Mouse (Mus musculus): ENCODE results near the gene Snx25. TPM values are rescaled to one million over a fixed set of nuclear protein-coding genes. Genes with fewer than 3 reads are reported as not detected.

The Snx25 gene
- polyA plus RNA-seq, 1 experiment from 2014 or later: 14.4 TPM

DNA sequence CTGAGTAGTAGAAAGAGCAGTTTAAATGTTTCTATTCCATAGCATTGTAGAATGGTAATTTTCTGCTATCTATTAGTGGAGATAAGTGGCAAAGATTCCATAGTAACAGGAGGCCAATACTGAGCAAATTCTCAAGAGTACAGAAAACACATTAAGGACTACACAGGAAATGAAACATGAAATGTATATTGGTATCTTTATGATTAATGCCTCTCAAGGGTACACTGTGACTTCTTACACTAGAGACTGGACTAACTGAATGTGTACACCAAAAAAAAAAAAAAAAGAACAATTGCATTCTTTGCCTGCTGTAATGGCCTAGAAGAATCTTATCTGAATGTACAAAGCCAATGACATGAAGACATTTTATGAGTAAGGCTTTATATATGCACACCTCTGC is 44.3 kb downstream of the Snx25 start:
- H3K4me1 ChIP-seq (replicated peaks; ENCODE audit: control insufficient read depth, insufficient read depth, low read length): no peaks in the 10 kb centered on the region
- ATAC-seq (ENCODE audit: low FRiP score): no peak
- 0 out of 2 replicates have a peak, but pooled peaks cover under 1% of the 10 kb centered on the region for H3K9me3 ChIP-seq (ENCODE audit: control insufficient read depth, low read length)
- no peak overlapping the region for H3K4me3 ChIP-seq (replicated peaks; ENCODE audit: low read length)
- no peak overlapping the region for H3K27ac ChIP-seq
- peaks cover 12% of the 10 kb centered on the region for H3K36me3 ChIP-seq (replicated peaks; ENCODE audit: control insufficient read depth, insufficient read depth)
- H3K4me2 ChIP-seq (replicated peaks): no peak overlapping the region
- no peak for DNase-seq (ENCODE audit: low spot score)
- H3K9ac ChIP-seq: no peak overlapping the region
- no peaks in the 10 kb centered on the region for H3K27me3 ChIP-seq (ENCODE audit: control insufficient read depth, insufficient read depth, low read length)

DNA sequence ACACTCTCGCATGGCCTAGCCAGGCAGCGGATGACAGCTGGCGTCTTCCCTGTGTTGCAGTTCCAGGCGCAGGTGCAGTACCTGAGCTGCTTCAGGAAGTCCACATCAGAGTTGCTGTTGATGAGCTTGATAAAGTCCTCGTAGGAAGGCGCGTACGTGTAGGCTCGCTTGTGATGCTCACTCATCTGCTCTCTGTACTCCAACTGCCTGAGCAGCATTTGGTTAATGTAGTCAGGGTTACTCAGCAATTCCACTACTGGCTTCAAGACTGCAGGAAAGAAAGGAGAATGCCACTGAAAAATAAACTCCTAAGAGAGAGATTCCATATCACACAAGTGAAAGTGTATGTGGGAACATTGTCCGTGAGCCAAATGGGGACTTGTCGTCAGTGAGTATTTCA is 48.5 kb downstream of the Snx25 start:
- Histone ChIP-seq H3K36me3 (replicated peaks; ENCODE audit: control insufficient read depth, insufficient read depth) (peaks cover 26% of the 10 kb centered on the region), H3K4me3 (replicated peaks; ENCODE audit: low read length) (no peak overlapping the region), H3K9me3 (ENCODE audit: control insufficient read depth, low read length) (peaks cover 6% of the 10 kb centered on the region; the same call in 1 of the 2 replicates), H3K27me3 (ENCODE audit: control insufficient read depth, insufficient read depth, low read length) (no peaks in the 10 kb centered on the region), H3K4me1 (replicated peaks; ENCODE audit: control insufficient read depth, insufficient read depth, low read length) (no peaks in the 10 kb centered on the region), H3K4me2 (replicated peaks) (no peak overlapping the region), H3K27ac (no peak overlapping the region), H3K9ac (no peak overlapping the region)
- ATAC-seq (ENCODE audit: low FRiP score) (no peak), DNase-seq (ENCODE audit: low spot score) (no peak)
- 96% methylated on average over 11 of the region's 11 CpGs for WGBS

DNA sequence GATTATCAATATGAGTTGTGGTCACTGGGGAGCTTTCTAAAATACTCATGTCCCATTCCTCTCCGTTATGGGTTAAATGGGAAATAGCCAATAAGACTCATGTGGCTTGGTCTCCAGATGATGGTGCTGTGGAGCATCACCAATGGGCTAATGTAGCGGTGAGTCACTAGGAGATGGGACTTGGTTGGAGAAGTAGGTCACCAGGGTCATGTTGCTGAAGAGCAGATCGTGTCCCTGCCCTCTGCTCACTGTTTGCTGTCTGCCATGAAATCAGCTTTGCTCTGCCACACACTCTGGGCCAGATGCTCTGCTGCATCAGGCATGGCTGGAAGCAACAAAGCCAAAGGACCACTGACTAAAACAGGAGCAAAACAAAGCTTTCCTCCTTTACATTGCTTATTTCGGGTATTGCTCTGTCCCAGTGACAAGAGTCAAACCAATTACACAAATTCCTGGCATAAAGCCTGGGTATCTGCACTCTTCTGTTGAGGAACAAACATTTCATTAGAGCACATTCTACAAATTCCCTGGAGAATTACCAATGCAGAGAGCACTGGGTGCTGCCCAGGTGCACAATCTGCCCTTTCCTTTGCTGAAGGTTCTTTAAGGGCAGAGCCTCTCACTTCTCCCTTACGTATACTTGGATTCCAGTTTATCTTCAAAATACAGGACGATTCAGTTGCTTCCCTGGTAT is 59.1 kb downstream of the Snx25 start:
- Histone ChIP-seq H3K9me3 (ENCODE audit: control insufficient read depth, low read length) (no peaks in the 10 kb centered on the region), H3K4me1 (replicated peaks; ENCODE audit: control insufficient read depth, insufficient read depth, low read length) (no peaks in the 10 kb centered on the region), H3K36me3 (replicated peaks; ENCODE audit: control insufficient read depth, insufficient read depth) (peaks cover 4% of the 10 kb centered on the region; the same call in 1 of the 2 replicates), H3K4me3 (replicated peaks; ENCODE audit: low read length) (no peak overlapping the region), H3K4me2 (replicated peaks) (no peak overlapping the region), H3K27me3 (ENCODE audit: control insufficient read depth, insufficient read depth, low read length) (no peaks in the 10 kb centered on the region), H3K27ac (no peak overlapping the region), H3K9ac (no peak overlapping the region)
- WGBS: 89% methylated on average over 6 of the region's 6 CpGs
- no peak for ATAC-seq (ENCODE audit: low FRiP score)
- no peak for DNase-seq (ENCODE audit: low spot score)

DNA sequence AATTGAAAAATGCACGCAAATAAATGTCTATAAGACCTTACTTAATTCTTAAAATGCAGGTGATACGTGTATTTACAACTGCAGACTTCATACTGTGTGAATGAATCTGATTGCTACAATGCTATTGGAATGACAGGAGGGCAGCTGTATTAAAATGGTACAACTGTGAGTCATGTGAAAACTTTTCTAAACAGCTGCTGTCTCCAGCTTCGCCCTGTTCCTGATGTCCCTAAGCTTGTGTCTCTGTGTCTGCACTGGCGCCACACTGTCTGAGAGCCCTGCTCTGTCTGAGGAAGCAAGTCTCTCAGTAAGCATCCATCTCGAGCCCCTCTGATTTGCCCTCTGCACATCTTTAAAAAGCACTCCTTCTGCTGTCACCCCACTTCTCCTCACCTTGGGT is 68.8 kb downstream of the Snx25 start:
- no peak overlapping the region for H3K9ac ChIP-seq
- peaks cover 6% of the 10 kb centered on the region; the same call in 1 of the 2 replicates for H3K36me3 ChIP-seq (replicated peaks; ENCODE audit: control insufficient read depth, insufficient read depth)
- H3K27me3 ChIP-seq (ENCODE audit: control insufficient read depth, insufficient read depth, low read length): no peaks in the 10 kb centered on the region
- no peaks in the 10 kb centered on the region for H3K9me3 ChIP-seq (ENCODE audit: control insufficient read depth, low read length)
- no peak overlapping the region for H3K27ac ChIP-seq
- no peak overlapping the region for H3K4me3 ChIP-seq (replicated peaks; ENCODE audit: low read length)
- 85% methylated on average over 5 of the region's 5 CpGs for WGBS
- ATAC-seq (ENCODE audit: low FRiP score) (no peak), DNase-seq (ENCODE audit: low spot score) (no peak)
- H3K4me2 ChIP-seq (replicated peaks): no peak overlapping the region
- no peaks in the 10 kb centered on the region for H3K4me1 ChIP-seq (replicated peaks; ENCODE audit: control insufficient read depth, insufficient read depth, low read length)

DNA sequence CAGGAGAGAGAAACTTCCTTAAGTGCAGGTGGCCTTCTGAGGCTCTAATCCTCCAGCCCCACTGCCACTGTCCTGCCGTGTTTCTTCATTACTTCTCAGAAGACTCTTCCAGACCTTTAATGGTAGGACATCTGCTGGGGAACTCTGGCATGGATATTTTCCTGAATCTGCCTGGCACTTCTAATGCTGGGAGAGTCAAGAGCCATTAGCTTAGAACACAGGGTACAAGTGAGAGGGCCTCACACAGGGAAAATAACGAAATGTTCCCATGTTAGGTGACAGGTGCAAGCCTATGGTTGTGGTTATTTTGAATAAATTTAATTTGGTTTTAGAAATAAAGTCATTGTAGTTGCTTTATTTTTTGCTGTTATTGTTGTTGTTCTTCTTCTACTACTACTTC is 70.9 kb downstream of the Snx25 start:
- ATAC-seq (ENCODE audit: low FRiP score): no peak
- H3K4me1 ChIP-seq (replicated peaks; ENCODE audit: control insufficient read depth, insufficient read depth, low read length): no peaks in the 10 kb centered on the region
- 86% methylated on average over 2 of the region's 2 CpGs for WGBS

DNA sequence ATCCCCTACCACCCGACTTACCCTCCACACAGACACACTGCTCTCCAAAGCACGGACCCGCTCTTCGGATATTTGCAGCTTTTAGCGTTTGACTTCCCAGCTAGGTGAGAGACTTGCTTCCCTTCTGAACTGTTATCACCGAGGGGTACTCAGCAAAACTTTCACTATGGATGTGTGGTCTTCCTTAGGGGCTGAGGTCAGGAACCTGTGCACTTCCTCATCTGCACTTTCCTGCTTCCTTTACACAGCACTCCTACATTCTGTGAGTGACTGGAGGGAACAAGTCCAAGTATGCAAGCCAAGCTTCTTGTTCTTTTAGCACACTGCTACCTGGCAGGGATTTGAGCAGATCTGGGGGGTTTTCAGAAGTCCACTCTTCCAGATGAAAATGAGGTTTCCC is 73.1 kb downstream of the Snx25 start:
- Histone ChIP-seq H3K4me3 (replicated peaks; ENCODE audit: low read length) (no peak overlapping the region), H3K27me3 (ENCODE audit: control insufficient read depth, insufficient read depth, low read length) (no peaks in the 10 kb centered on the region), H3K9ac (no peak overlapping the region), H3K27ac (no peak overlapping the region), H3K4me2 (replicated peaks) (no peak overlapping the region), H3K36me3 (replicated peaks; ENCODE audit: control insufficient read depth, insufficient read depth) (peaks cover 6% of the 10 kb centered on the region; the same call in 1 of the 2 replicates), H3K9me3 (ENCODE audit: control insufficient read depth, low read length) (no peaks in the 10 kb centered on the region), H3K4me1 (replicated peaks; ENCODE audit: control insufficient read depth, insufficient read depth, low read length) (no peaks in the 10 kb centered on the region)
- no peak for DNase-seq (ENCODE audit: low spot score)
- no peak for ATAC-seq (ENCODE audit: low FRiP score)
- whole genome bisulfite sequencing: 86% methylated on average over 6 of the region's 6 CpGs

More for the DNA sequence above, 70.9 kb downstream of the Snx25 start:
- no peak for DNase-seq (ENCODE audit: low spot score)
- Histone ChIP-seq H3K36me3 (replicated peaks; ENCODE audit: control insufficient read depth, insufficient read depth) (peaks cover 6% of the 10 kb centered on the region; the same call in 1 of the 2 replicates), H3K27me3 (ENCODE audit: control insufficient read depth, insufficient read depth, low read length) (no peaks in the 10 kb centered on the region), H3K9me3 (ENCODE audit: control insufficient read depth, low read length) (no peaks in the 10 kb centered on the region), H3K4me3 (replicated peaks; ENCODE audit: low read length) (no peak overlapping the region), H3K27ac (no peak overlapping the region), H3K9ac (no peak overlapping the region), H3K4me2 (replicated peaks) (no peak overlapping the region)

DNA sequence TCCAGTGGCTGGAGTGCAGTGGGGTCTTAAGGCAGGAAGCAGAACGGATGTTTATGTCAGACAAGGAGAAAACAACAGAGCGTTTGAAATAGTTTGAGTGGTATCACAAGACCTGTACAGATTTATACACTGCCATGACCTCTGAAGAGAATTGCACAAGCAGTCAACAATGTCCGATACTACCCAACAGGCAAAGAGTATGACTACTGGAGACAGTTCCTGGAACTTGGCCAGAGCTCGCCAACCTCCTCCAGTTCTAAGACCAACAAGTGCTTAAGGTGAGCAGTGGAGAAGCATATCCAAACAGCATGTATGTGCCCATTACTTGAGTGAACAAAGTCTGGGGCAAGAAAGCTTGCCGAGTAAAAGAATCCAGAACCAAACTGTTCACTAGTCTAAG is 76.7 kb downstream of the Snx25 start:
- no peak overlapping the region for H3K27ac ChIP-seq
- peaks cover 6% of the 10 kb centered on the region; the same call in 1 of the 2 replicates for H3K36me3 ChIP-seq (replicated peaks; ENCODE audit: control insufficient read depth, insufficient read depth)
- H3K27me3 ChIP-seq (ENCODE audit: control insufficient read depth, insufficient read depth, low read length): no peaks in the 10 kb centered on the region
- no peak overlapping the region for H3K9ac ChIP-seq
- no peaks in the 10 kb centered on the region for H3K4me1 ChIP-seq (replicated peaks; ENCODE audit: control insufficient read depth, insufficient read depth, low read length)
- no peak for DNase-seq (ENCODE audit: low spot score)
- WGBS: 97% methylated on average over 5 of the region's 5 CpGs
- no peak overlapping the region for H3K4me3 ChIP-seq (replicated peaks; ENCODE audit: low read length)
- no peak overlapping the region for H3K4me2 ChIP-seq (replicated peaks)
- no peak for ATAC-seq (ENCODE audit: low FRiP score)
- no peaks in the 10 kb centered on the region for H3K9me3 ChIP-seq (ENCODE audit: control insufficient read depth, low read length)

DNA sequence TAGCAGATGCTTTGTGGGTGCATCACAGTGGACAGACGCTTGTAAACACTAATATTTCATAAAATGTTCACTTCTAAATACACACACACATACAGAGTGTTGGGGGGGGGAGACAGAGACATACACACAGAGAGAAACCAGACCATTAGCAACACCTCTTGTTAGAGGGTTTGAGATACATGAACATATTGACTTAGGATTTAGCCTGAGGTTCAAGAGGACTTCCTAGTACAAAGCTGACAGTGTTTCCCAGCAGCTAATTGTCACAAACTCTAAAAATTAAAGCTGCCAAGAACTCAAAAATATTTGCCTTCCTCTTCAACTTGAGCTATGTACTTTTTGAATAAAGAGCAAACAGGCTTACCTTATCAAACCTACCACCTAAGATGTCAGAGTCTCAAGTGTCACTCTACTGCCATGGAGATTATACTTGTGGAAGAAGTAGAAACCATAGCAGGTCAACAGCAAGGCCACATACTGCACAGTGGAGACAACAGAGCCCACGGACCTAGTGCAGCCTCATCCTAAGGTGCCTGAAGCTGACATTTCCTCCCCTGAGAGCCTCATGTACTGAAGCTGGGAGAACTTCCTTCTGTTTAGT is 78.3 kb downstream of the Snx25 start:
- 94% methylated on average over 2 of the region's 2 CpGs for WGBS
- peaks cover 2% of the 10 kb centered on the region; the same call in 1 of the 2 replicates for H3K36me3 ChIP-seq (replicated peaks; ENCODE audit: control insufficient read depth, insufficient read depth)
- H3K27ac ChIP-seq: no peak overlapping the region
- no peaks in the 10 kb centered on the region for H3K27me3 ChIP-seq (ENCODE audit: control insufficient read depth, insufficient read depth, low read length)
- no peak overlapping the region for H3K9ac ChIP-seq
- no peak overlapping the region for H3K4me3 ChIP-seq (replicated peaks; ENCODE audit: low read length)
- no peaks in the 10 kb centered on the region for H3K9me3 ChIP-seq (ENCODE audit: control insufficient read depth, low read length)
- no peaks in the 10 kb centered on the region for H3K4me1 ChIP-seq (replicated peaks; ENCODE audit: control insufficient read depth, insufficient read depth, low read length)
- no peak overlapping the region for H3K4me2 ChIP-seq (replicated peaks)
- no peak for DNase-seq (ENCODE audit: low spot score)
- no peak for ATAC-seq (ENCODE audit: low FRiP score)

DNA sequence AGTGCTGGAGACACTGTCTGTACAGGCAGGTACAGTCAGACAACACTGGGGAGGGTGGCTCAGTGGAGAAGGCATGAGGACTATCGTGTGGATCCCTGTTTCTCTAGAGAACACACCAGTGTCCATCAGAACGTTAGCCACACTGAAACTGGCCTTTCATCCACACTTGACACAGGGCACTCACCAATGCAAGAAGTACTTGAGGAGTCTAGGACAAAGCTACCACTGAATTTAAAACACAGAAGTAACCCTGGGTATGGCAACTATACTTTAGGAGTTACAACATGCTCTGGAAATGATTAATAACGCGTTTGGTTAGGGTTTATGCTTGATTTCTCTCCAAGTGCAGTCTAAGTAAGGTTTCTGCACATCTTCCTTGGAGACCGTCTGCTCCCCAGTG is 79.2 kb downstream of the Snx25 start:
- no peak for DNase-seq (ENCODE audit: low spot score)
- Histone ChIP-seq H3K4me1 (replicated peaks; ENCODE audit: control insufficient read depth, insufficient read depth, low read length) (no peaks in the 10 kb centered on the region), H3K27ac (no peak overlapping the region), H3K36me3 (replicated peaks; ENCODE audit: control insufficient read depth, insufficient read depth) (peaks cover 3% of the 10 kb centered on the region), H3K9me3 (ENCODE audit: control insufficient read depth, low read length) (no peaks in the 10 kb centered on the region), H3K4me3 (replicated peaks; ENCODE audit: low read length) (no peak overlapping the region), H3K4me2 (replicated peaks) (no peak overlapping the region), H3K9ac (no peak overlapping the region), H3K27me3 (ENCODE audit: control insufficient read depth, insufficient read depth, low read length) (no peaks in the 10 kb centered on the region)
- ATAC-seq (ENCODE audit: low FRiP score): no peak
- 90% methylated on average over 5 of the region's 5 CpGs for WGBS
